Mouse (Mus musculus) forebrain, embryonic 13.5 days (tissue): ENCODE measurements at regions not wholly inside any gene's neighbourhood (a gene's known extent, or its start where the extent isn't known, plus 50 kb on each side); places are given as distances from the start of the nearest gene placed in this dataset.

Experiments used
- ATAC-seq: fragments of 200-750 bp; cut with Nextera tagmentation; 2 replicates; pipeline ENCODE4 v1.8.0; 2017
- H3K27ac ChIP-seq: fragments of 300-500 bp; sonication (generic); 2 replicates; pipeline ENCODE4 v1.5.1; 2015; ENCODE audit warnings: inconsistent platforms, mild to moderate bottlenecking, moderate library complexity
- H3K27me3 ChIP-seq: fragments of 300-500 bp; sonication (generic); 2 replicates; pipeline ENCODE4 v1.6.1; 2015; ENCODE audit warnings: mild to moderate bottlenecking, inconsistent platforms
- H3K36me3 ChIP-seq: fragments of 300-500 bp; sonication (generic); 2 replicates; pipeline ENCODE4 v1.6.1; 2015; ENCODE audit warnings: mild to moderate bottlenecking, inconsistent platforms; ENCODE audit not compliant: poor library complexity, severe bottlenecking
- H3K4me1 ChIP-seq: fragments of 300-500 bp; sonication (generic); 2 replicates; pipeline ENCODE4 v1.6.1; 2015; ENCODE audit warnings: inconsistent platforms
- H3K4me2 ChIP-seq: fragments of 300-500 bp; sonication (generic); 2 replicates; pipeline ENCODE4 v1.6.1; 2015; ENCODE audit warnings: inconsistent platforms, mild to moderate bottlenecking, moderate library complexity
- H3K4me3 ChIP-seq: fragments of 300-500 bp; sonication (generic); 2 replicates; pipeline ENCODE4 v1.5.1; 2015; ENCODE audit warnings: mild to moderate bottlenecking, inconsistent platforms
- H3K9ac ChIP-seq: fragments of 300-500 bp; sonication (generic); 2 replicates; pipeline ENCODE4 v1.6.1; 2015; ENCODE audit warnings: mild to moderate bottlenecking, inconsistent platforms
- H3K9me3 ChIP-seq: fragments of 300-500 bp; sonication (generic); replicated peaks from 2 replicates; pipeline ENCODE4 v1.6.1; 2016; ENCODE audit warnings: inconsistent platforms
- WGBS: fragments of 180-500 bp; shearing (Covaris S2); methylation state at CpG from one replicate; pipeline ENCODE4 v1.1.7; 2015; 5-methylcytosine and 5-hydroxymethylcytosine counted together

- H3K4me1 ChIP-seq = peaks cover 25% of the 10 kb centered on the region
- 22% methylated on average over 8 of the region's 8 CpGs for WGBS
- no peaks in the 10 kb centered on the region for H3K9me3 ChIP-seq
- no peak overlapping the region for H3K4me3 ChIP-seq
- no peak overlapping the region for H3K9ac ChIP-seq
- peak; percentile 80 for ATAC-seq
- peak overlapping the region; percentile 71 for H3K27ac ChIP-seq
- peaks cover 3% of the 10 kb centered on the region; the same call in 1 of the 2 replicates for H3K27me3 ChIP-seq
- no peaks in the 10 kb centered on the region for H3K36me3 ChIP-seq
- H3K4me2 ChIP-seq = peak overlapping the region; percentile 12; the same call in 1 of the 2 replicates
Measured at GRCm38 (mm10) chr4:32188752-32189415, 49.7 kb upstream of the Bach2 start.
